Mouse (Mus musculus): Measurements from ENCODE around the gene Capn15.

The Capn15 gene

GRCm38 (mm10) chr17:25919786-25920642 is 65.6 kb downstream of the Capn15 start:
- DNase-seq (ENCODE audit: low spot score) = peak; percentile 100

DNA sequence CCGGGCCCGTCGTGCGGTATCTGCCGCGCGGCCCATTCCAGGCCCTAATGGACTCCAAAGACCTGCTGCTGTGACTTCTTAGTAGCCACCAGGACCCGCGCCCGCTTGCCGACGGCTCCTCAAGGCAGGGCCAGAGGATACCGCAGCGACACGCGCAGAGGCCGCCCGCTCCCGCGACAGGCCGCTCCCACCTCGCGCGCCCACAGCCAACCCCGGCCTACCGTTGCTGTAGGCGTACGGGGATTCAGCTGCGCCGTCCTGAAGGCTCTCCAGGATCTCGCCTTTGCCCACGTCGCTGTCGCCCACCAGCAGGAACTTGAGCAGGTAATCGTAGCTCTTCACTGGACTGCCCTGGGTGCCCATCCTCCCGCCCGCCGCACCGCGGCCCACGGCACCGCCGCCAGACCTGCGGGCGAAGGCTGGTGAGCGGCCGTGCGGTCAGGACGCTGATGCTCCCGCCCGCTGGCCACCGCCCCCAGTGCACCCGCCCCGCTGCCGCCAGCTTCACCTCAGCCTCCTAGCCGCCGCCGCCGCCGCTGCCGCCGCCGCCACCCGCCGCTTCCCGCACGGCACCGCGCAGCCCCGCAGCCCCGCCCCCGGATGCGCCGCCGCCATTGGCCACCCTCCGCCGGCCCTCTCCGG is 66.3 kb downstream of the Capn15 start, which contains the start of gene Rab40c:
Gene Rab40c, minus strand, starts transcription at position 584 of the 642 bp plus-strand sequence.
- DNase-seq (ENCODE audit: low spot score) = peak; percentile 58

- DNase-seq (ENCODE audit: low spot score) = no peak
Observed at GRCm38 (mm10) chr17:25918037-25918750, 67.4 kb downstream of the Capn15 start.

- no peak for DNase-seq (ENCODE audit: low spot score)
Observed at GRCm38 (mm10) chr17:25916931-25917647, 68.5 kb downstream of the Capn15 start.

DNA sequence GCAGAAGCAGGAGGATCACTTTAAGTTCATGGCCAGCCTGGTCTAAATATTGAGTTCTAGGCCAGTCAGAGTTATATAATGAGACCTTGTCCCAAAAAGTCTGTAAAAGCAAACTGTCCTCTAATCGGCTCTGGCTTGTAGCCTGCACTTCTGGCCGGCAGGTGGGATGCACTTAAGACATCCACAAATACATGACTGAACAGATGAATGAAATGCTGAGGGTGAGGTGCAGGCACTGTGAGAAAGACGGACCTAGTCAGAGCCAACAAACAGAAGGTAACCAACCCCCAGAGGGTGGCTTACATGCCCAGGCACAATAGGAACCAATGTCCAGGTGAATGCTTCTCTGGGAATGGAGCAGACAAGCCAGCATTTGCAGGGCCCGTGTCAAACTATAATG is 71.3 kb downstream of the Capn15 start:
- no peak for DNase-seq (ENCODE audit: low spot score)

GRCm38 (mm10) chr17:25913877-25914275 is 71.7 kb downstream of the Capn15 start:
- DNase-seq (ENCODE audit: low spot score) = no peak

- peak; percentile 74 for DNase-seq (ENCODE audit: low spot score)
Observed at GRCm38 (mm10) chr17:25913186-25913876, 72.3 kb downstream of the Capn15 start.

DNA sequence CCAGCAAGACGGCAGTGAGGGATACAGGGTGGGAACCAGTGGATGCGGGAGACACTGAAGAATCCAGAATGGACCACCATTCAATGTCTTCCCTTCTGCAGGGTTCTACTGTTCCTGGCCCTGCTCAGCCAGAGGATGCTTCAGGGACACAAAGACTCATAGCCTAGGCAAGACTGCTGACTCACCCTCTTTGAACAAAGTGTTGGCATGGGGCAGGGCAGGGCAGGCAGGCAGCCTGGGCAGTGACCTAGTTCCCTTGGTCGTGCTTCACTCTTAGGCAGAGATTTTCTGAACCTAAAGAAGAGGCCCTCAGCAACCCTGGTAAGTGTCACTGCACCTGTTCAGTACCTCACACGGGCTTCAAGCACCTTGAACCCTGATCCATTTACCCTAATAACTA is 73.8 kb downstream of the Capn15 start:
- DNase-seq (ENCODE audit: low spot score) = no peak

Data from layer of hippocampus, adult 11-12 months (tissue).